Mouse (Mus musculus) liver, embryonic 14.5 days (tissue): Measurements from ENCODE around the gene Ccnt1.

ENCODE experiments used
- CTCF ChIP-seq: IDR thresholded peaks from 2 replicates; pipeline ENCODE4 v1.5.1; 2016; ENCODE audit warnings: antibody characterized with exemption, low read depth, control low read depth
- EP300 ChIP-seq: IDR thresholded peaks from 2 replicates; pipeline ENCODE4 v1.6.1; 2016; ENCODE audit warnings: antibody characterized with exemption, low read depth

- TF ChIP-seq CTCF (no peak), EP300 (no peak)
Observed at GRCm38 (mm10) chr15:98535921-98536320, 34.8 kb downstream of the Ccnt1 start.
